Mouse (Mus musculus) MEL (cell line): ENCODE measurements around the gene AF067063. TPM values are rescaled to one million over a fixed set of nuclear protein-coding genes. Genes with fewer than 3 reads are reported as not detected.

ENCODE experiments used
- DNase-seq: peaks from one replicate; pipeline ENCODE4 v3.0.0; 2011; ENCODE audit warnings: low read depth, low spot score
- H3K27ac ChIP-seq: 2 replicates; pipeline ENCODE4 v1.5.1; 2012; ENCODE audit warnings: low read depth, mild to moderate bottlenecking, control low read depth, low read length, moderate library complexity; ENCODE audit not compliant: control insufficient read depth
- H3K27me3 ChIP-seq, 2 experiments: fragments of 150-350 bp in 1 of 2; sonication (generic) in 1 of 2; 2 replicates each; pipeline ENCODE4 v1.6.1; 2012; ENCODE audit warnings: low read length in 2 of 2, mild to moderate bottlenecking in 2 of 2, improper control_type of control experiment in 1 of 2, moderate library complexity in 1 of 2; ENCODE audit not compliant: insufficient read depth in 2 of 2, control insufficient read depth in 1 of 2
- H3K36me3 ChIP-seq, 2 experiments: 2 replicates each; pipeline ENCODE4 v1.6.1; 2012 to 2014; ENCODE audit warnings: low read length in 2 of 2, improper control_type of control experiment in 1 of 2, inconsistent platforms in 1 of 2, mild to moderate bottlenecking in 1 of 2; ENCODE audit not compliant: insufficient read depth in 2 of 2, control insufficient read depth in 1 of 2
- H3K4me1 ChIP-seq, 2 experiments: fragments of 150-350 bp in 1 of 2; sonication (generic) in 1 of 2; 2 replicates each; pipeline ENCODE4 v1.6.1; 2012; ENCODE audit warnings: low read length in 2 of 2, improper control_type of control experiment in 1 of 2, mild to moderate bottlenecking in 1 of 2; ENCODE audit not compliant: insufficient read depth in 2 of 2, control insufficient read depth in 1 of 2
- H3K4me3 ChIP-seq, 2 experiments: fragments of 150-350 bp in 1 of 2; sonication (generic) in 1 of 2; 2 replicates each; pipeline ENCODE4 v1.5.1; 2012; ENCODE audit warnings: low read depth in 2 of 2, low read length in 2 of 2, mild to moderate bottlenecking in 2 of 2, moderate library complexity in 2 of 2, control low read depth in 1 of 2, improper control_type of control experiment in 1 of 2; ENCODE audit not compliant: control insufficient read depth in 1 of 2, insufficient read depth in 1 of 2
- H3K79me2 ChIP-seq: 2 replicates; pipeline ENCODE4 v1.6.1; 2012; ENCODE audit warnings: mild to moderate bottlenecking, low read length, moderate library complexity; ENCODE audit not compliant: control insufficient read depth, poor library complexity, insufficient read depth
- H3K9ac ChIP-seq: 2 replicates; pipeline ENCODE4 v1.6.1; 2012; ENCODE audit warnings: low read depth, mild to moderate bottlenecking, control low read depth, low read length, moderate library complexity; ENCODE audit not compliant: control insufficient read depth, poor library complexity, severe bottlenecking
- H3K9me3 ChIP-seq: fragments of 150-350 bp; sonication (generic); replicated peaks from 2 replicates; pipeline ENCODE4 v1.6.1; 2012; ENCODE audit warnings: mild to moderate bottlenecking, low read length, improper control_type of control experiment, moderate library complexity; ENCODE audit not compliant: insufficient read depth
- BHLHE40 ChIP-seq: IDR thresholded peaks from 2 replicates; pipeline ENCODE4 v1.6.1; 2012; ENCODE audit warnings: low read depth, mild to moderate bottlenecking, inconsistent platforms, low read length, improper control_type of control experiment, borderline replicate concordance
- CHD1 ChIP-seq: IDR thresholded peaks from 2 replicates; pipeline ENCODE4 v1.6.1; 2012; ENCODE audit warnings: low read depth, mild to moderate bottlenecking, inconsistent platforms, low read length, improper control_type of control experiment
- E2F4 ChIP-seq: IDR thresholded peaks from 2 replicates; pipeline ENCODE4 v1.6.1; 2011; ENCODE audit warnings: low read depth, low read length, improper control_type of control experiment, borderline replicate concordance
- ELF1 ChIP-seq: IDR thresholded peaks from 2 replicates; pipeline ENCODE4 v1.6.1; 2014; ENCODE audit warnings: low read depth, mild to moderate bottlenecking, inconsistent platforms, low read length, improper control_type of control experiment, moderate library complexity
- GATA1 ChIP-seq: IDR thresholded peaks from 2 replicates; pipeline ENCODE4 v1.6.1; 2011; ENCODE audit warnings: low read depth, low read length, improper control_type of control experiment
- HCFC1 ChIP-seq: IDR thresholded peaks from 2 replicates; pipeline ENCODE4 v1.6.1; 2012; ENCODE audit warnings: low read depth, mild to moderate bottlenecking, inconsistent platforms, low read length, improper control_type of control experiment, moderate library complexity
- MAX ChIP-seq: IDR thresholded peaks from 2 replicates; pipeline ENCODE4 v1.6.1; 2011; ENCODE audit warnings: low read length, improper control_type of control experiment
- MAZ ChIP-seq: IDR thresholded peaks from 2 replicates; pipeline ENCODE4 v1.6.1; 2012; ENCODE audit warnings: low read depth, mild to moderate bottlenecking, inconsistent platforms, low read length, improper control_type of control experiment
- MXI1 ChIP-seq: IDR thresholded peaks from 2 replicates; pipeline ENCODE4 v1.6.1; 2011; ENCODE audit warnings: mild to moderate bottlenecking, low read depth, low read length, improper control_type of control experiment
- MYB ChIP-seq: IDR thresholded peaks from 2 replicates; pipeline ENCODE4 v1.6.1; 2011; ENCODE audit warnings: mild to moderate bottlenecking, low read depth, low read length, improper control_type of control experiment
- MYC ChIP-seq: IDR thresholded peaks from 2 replicates; pipeline ENCODE4 v1.6.1; 2011; ENCODE audit warnings: low read depth, mild to moderate bottlenecking, low read length, improper control_type of control experiment, moderate library complexity
- NELFE ChIP-seq: IDR thresholded peaks from 2 replicates; pipeline ENCODE4 v1.6.1; 2011; ENCODE audit warnings: low read depth, low read length, improper control_type of control experiment
- NRF1 ChIP-seq: IDR thresholded peaks from 2 replicates; pipeline ENCODE4 v1.6.1; 2014; ENCODE audit warnings: low read depth, mild to moderate bottlenecking, inconsistent platforms, low read length, improper control_type of control experiment, moderate library complexity; ENCODE audit not compliant: poor library complexity, insufficient read depth, severe bottlenecking
- POLR2A ChIP-seq, 2 experiments: IDR thresholded peaks; 2 replicates each; pipeline ENCODE4 v1.6.1; 2011 to 2012; ENCODE audit warnings: low read length in 2 of 2, mild to moderate bottlenecking in 2 of 2, control low read depth in 1 of 2, improper control_type of control experiment in 1 of 2, low read depth in 1 of 2, moderate library complexity in 1 of 2; ENCODE audit not compliant: control insufficient read depth in 1 of 2, insufficient read depth in 1 of 2, poor library complexity in 1 of 2
- POLR2AphosphoS2 ChIP-seq: IDR thresholded peaks from 2 replicates; pipeline ENCODE4 v1.6.1; 2011; ENCODE audit warnings: low read length, improper control_type of control experiment
- POLR2AphosphoS5 ChIP-seq: IDR thresholded peaks from 2 replicates; pipeline ENCODE4 v1.6.1; 2012; ENCODE audit warnings: low read depth, borderline replicate concordance, mild to moderate bottlenecking, inconsistent platforms, low read length, moderate library complexity, mixed read lengths
- TBP ChIP-seq: IDR thresholded peaks from 2 replicates; pipeline ENCODE4 v1.8.0; 2011; ENCODE audit warnings: low read depth, low read length, improper control_type of control experiment
- TCF12 ChIP-seq: IDR thresholded peaks from 2 replicates; pipeline ENCODE4 v1.6.1; 2014; ENCODE audit warnings: low read depth, mild to moderate bottlenecking, inconsistent platforms, low read length, improper control_type of control experiment, moderate library complexity
- UBTF ChIP-seq: IDR thresholded peaks from 2 replicates; pipeline ENCODE4 v1.6.1; 2012; ENCODE audit warnings: low read depth, mild to moderate bottlenecking, inconsistent platforms, low read length, improper control_type of control experiment, moderate library complexity, borderline replicate concordance; ENCODE audit not compliant: insufficient read depth
- ZMIZ1 ChIP-seq: IDR thresholded peaks from 2 replicates; pipeline ENCODE4 v1.6.1; 2012; ENCODE audit warnings: low read depth, mild to moderate bottlenecking, inconsistent platforms, low read length, improper control_type of control experiment, moderate library complexity
- polyA plus RNA-seq, 2 experiments: library from polyadenylated mRNA; stranded (reverse) in 1 of 2; unstranded in 1 of 2; fragments of >175 nt in 1 of 2; fragments of >200 nt in 1 of 2; gene quantifications; 2 replicates each; pipeline versions ENCODE4 v1.2.1 to v1.2.4; 2012; ENCODE audit warnings: low replicate concordance in 2 of 2, low read depth in 1 of 2; ENCODE audit not compliant: insufficient read length in 2 of 2, insufficient read depth in 1 of 2, missing spikeins in 1 of 2
- total RNA-seq: library from RNA; depleted of rRNA; stranded (reverse); fragments of 300-350 nt; gene quantifications from 2 replicates; pipeline ENCODE4 v1.2.3, GENCODE M21; 2012

Gene AF067063
- total and polyA plus RNA-seq, 3 experiments: not detected

DNA sequence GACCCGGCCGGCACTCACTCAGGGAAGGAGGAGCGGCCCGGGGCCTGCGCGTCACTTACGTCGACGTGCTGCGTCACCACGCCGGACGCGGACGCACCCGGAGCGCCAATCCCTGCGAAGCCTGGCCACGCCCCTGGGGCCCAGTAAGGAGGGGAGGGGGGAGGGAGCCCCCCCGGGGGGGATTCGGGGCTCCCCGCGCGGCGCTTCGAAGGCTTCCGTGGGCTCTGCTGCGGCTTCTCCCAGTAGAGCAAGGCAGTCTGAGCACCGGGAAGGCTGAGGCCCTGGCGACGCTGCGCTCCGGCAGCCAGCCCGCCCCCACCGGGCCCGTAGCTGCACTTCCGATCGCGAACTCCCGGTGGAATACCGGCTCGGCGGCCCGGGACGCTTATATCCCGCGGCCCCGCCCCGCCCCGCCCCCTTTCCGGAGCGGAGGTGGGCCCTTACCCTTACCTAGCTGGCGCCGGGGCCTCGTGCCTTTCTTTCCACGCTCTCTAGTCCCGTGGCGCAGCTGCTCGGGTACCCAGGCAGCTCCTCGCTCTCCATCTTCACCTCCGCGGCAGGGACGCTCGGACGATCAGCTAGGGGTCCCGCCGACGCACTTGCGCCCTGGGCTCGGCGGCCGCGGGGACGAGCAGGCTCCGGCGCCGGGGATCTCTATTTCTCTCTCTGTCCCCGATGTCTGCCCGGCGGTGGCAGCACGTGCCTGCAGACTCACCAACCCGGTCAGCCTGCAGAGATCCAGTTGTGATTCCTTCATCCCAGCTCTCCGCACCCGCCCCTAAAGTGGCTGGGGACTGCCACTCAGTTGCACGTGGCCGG lies 39.0 kb downstream of the AF067063 start, which contains the start of gene Zfp131:
TSS of gene Zfp131 (minus strand) at position 129 of the 819 bp plus-strand sequence.
- H3K27me3 ChIP-seq: no peaks in the 10 kb centered on the region
- peaks cover 16 to 26% of the 10 kb centered on the region in 2 experiments for H3K36me3 ChIP-seq
- H3K79me2 ChIP-seq: peaks cover 33% of the 10 kb centered on the region
- H3K9me3 ChIP-seq: no peaks in the 10 kb centered on the region
- peak within 1 kb of the TSS; percentile 96 for H3K27ac ChIP-seq
- H3K4me3 ChIP-seq: peak within 1 kb of the TSS; percentile 92 to 100
- TF ChIP-seq MYB: no peak
- TF ChIP-seq UBTF: no peak
- TF ChIP-seq POLR2AphosphoS2: peak; percentile 55
- TF ChIP-seq POLR2AphosphoS5: no peak
- TF ChIP-seq ZMIZ1: peak; percentile 78; the same call in 1 of the 2 replicates
- no peak for TF ChIP-seq GATA1
- no peak for TF ChIP-seq E2F4
- peak; percentile 75 for TF ChIP-seq HCFC1
- TF ChIP-seq POLR2A (IDR thresholded peaks at IDR 0.05; ENCODE audit: control insufficient read depth in 1 of 2, insufficient read depth in 1 of 2, low read depth in 1 of 2, low read length in 2 of 2, poor library complexity in 1 of 2): peak; percentile 30 to 72; a peak in 2 of 4 replicates
- 0 out of 2 replicates have a peak, but pooled peaks have one; percentile 21 for TF ChIP-seq CHD1
- TF ChIP-seq MYC: no peak
- TF ChIP-seq NELFE: peak; percentile 82
- TF ChIP-seq MAX: no peak
- peak; percentile 21; the same call in 1 of the 2 replicates for TF ChIP-seq TBP
- 0 out of 2 replicates have a peak, but pooled peaks have one; percentile 33 for TF ChIP-seq BHLHE40
- peak; percentile 94 for TF ChIP-seq MAZ
- no peak; the same call in 1 of the 2 replicates for TF ChIP-seq MXI1
- peak; percentile 60; the same call in 1 of the 2 replicates for TF ChIP-seq NRF1
- peak; percentile 49; the same call in 1 of the 2 replicates for TF ChIP-seq ELF1
- peak; percentile 39; the same call in 1 of the 2 replicates for TF ChIP-seq TCF12
- TF ChIP-seq, all 39 proteins: peak for 12
- DNase-seq: peak; percentile 95
- H3K9ac ChIP-seq: peak within 1 kb of the TSS; percentile 96
- H3K4me1 ChIP-seq: peaks cover 3 to 13% of the 10 kb centered on the region in 2 experiments; a peak in 3 of 4 replicates
